Mouse (Mus musculus) hindbrain, embryonic 15.5 days (tissue): ENCODE results near the gene Arhgap20. TPM values are rescaled to one million over a fixed set of nuclear protein-coding genes. Genes with fewer than 3 reads are reported as not detected.

Source experiments
- ATAC-seq: fragments of 200-750 bp; cut with Nextera tagmentation; 2 replicates; pipeline ENCODE4 v1.8.0; 2017; ENCODE audit warnings: low read depth, moderate number of reproducible peaks, moderate TSS enrichment; ENCODE audit not compliant: low FRiP score
- H3K27ac ChIP-seq: fragments of 300-500 bp; sonication (generic); replicated peaks from 2 replicates; pipeline ENCODE4 v1.5.1; 2015; ENCODE audit warnings: mild to moderate bottlenecking, inconsistent platforms
- H3K27me3 ChIP-seq: fragments of 300-500 bp; sonication (generic); 2 replicates; pipeline ENCODE4 v1.6.1; 2015; ENCODE audit warnings: control low read depth, inconsistent platforms
- H3K36me3 ChIP-seq: fragments of 300-500 bp; sonication (generic); 2 replicates; pipeline ENCODE4 v1.6.1; 2015; ENCODE audit warnings: control low read depth, inconsistent platforms
- H3K4me1 ChIP-seq: fragments of 300-500 bp; sonication (generic); replicated peaks from 2 replicates; pipeline ENCODE4 v1.6.1; 2015; ENCODE audit warnings: control low read depth, inconsistent platforms
- H3K4me2 ChIP-seq: fragments of 300-500 bp; sonication (generic); 2 replicates; pipeline ENCODE4 v1.6.1; 2015; ENCODE audit warnings: moderate library complexity, mild to moderate bottlenecking, inconsistent platforms
- H3K4me3 ChIP-seq: fragments of 300-500 bp; sonication (generic); 2 replicates; pipeline ENCODE4 v1.5.1; 2015; ENCODE audit warnings: mild to moderate bottlenecking, inconsistent platforms
- H3K9ac ChIP-seq: fragments of 300-500 bp; sonication (generic); 2 replicates; pipeline ENCODE4 v1.6.1; 2015; ENCODE audit warnings: inconsistent platforms
- H3K9me3 ChIP-seq: fragments of 300-500 bp; sonication (generic); 2 replicates; pipeline ENCODE4 v1.6.1; 2016; ENCODE audit warnings: control low read depth, inconsistent platforms
- WGBS: fragments of 180-500 bp; shearing (Covaris S2); methylation state at CpG from one replicate; pipeline ENCODE4 v1.1.7; 2015; 5-methylcytosine and 5-hydroxymethylcytosine counted together
- polyA plus RNA-seq: library from polyadenylated mRNA; unstranded; fragments of >200 nt; fragmentation: Nextera tagmentation; extraction: Ambion mirVana; gene quantifications from 2 replicates; pipeline ENCODE4 v1.2.1, GENCODE M21; 2015

Gene Arhgap20
- polyA plus RNA-seq, 1 experiment from 2014 or later: 21.9 TPM

DNA sequence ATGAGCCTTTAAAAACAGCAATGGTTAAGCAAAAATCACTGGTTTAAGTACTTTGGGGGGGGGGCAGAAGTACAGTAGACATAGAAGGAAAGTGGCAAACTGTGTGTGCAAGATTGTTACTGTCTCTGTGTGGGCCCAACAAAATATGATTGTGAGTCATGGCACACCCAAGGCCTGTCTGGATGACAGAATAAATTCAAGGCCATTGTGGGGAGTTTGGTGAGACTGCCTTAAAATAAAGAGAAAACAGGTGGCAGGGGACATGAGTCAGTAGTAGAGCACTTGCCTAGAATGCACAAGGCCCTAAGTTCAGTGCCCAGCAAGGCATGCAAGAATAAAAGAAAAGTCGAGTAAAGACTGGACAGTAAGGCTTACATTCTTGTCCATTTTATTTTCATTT, 47.8 kb downstream of the Arhgap20 start:
- WGBS: 92% methylated on average over 1 of the region's 1 CpGs

DNA sequence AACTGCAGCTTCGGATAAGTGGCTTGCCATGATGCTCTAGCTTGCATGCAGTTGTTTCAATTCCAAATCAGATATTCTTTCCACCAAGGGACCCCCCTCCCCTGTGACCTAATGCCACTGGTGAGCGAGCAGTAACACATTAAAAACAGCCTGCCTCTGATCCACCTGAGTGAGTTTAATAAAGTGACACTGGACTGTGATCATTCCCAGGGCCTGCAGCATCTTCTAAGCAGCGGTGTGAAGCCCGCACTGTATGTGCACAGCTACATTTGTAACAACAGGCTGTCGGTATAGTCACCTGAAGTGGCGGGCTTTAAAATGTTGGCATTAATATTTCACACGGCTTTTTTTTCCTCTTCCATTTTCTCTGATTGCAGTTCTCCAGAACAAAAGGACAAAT, 59.4 kb downstream of the Arhgap20 start:
- peaks cover 19% of the 10 kb centered on the region; the same call in 1 of the 2 replicates for H3K36me3 ChIP-seq
- H3K27ac ChIP-seq: no peak overlapping the region
- no peaks in the 10 kb centered on the region for H3K27me3 ChIP-seq
- 82% methylated on average over 7 of the region's 7 CpGs for WGBS
- no peak overlapping the region for H3K4me2 ChIP-seq
- no peaks in the 10 kb centered on the region for H3K9me3 ChIP-seq
- no peaks in the 10 kb centered on the region for H3K4me1 ChIP-seq
- no peak overlapping the region for H3K4me3 ChIP-seq
- H3K9ac ChIP-seq: no peak overlapping the region
- no peak for ATAC-seq

More for the DNA sequence above, 47.8 kb downstream of the Arhgap20 start:
- Histone ChIP-seq H3K4me3 (no peak overlapping the region), H3K36me3 (no peaks in the 10 kb centered on the region), H3K4me1 (no peaks in the 10 kb centered on the region), H3K27ac (no peak overlapping the region), H3K9me3 (no peaks in the 10 kb centered on the region), H3K9ac (no peak overlapping the region), H3K4me2 (no peak overlapping the region), H3K27me3 (no peaks in the 10 kb centered on the region)
- no peak for ATAC-seq

DNA sequence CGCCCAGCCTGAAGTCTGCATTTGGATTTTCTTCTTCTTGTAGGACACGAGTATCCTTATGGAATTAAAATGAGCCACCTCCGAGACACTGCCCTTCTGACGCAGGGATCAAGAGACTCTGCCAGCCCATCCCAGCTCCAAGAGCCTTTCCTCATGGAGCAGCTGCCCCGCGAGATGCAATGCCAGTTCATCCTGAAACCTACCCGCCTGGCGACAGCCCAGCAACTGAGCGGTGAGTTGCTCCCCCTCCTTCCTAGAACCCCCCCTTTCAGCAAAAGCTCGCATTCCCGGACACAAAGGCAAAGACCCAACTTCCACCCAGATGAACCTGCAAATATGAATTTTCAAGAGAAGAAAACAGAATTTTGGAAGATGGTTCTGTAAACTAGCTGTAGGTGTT, 66.5 kb downstream of the Arhgap20 start:
- Histone ChIP-seq H3K36me3 (peaks cover 30% of the 10 kb centered on the region; the same call in 1 of the 2 replicates), H3K9ac (no peak overlapping the region), H3K27ac (no peak overlapping the region), H3K4me3 (no peak overlapping the region), H3K27me3 (no peaks in the 10 kb centered on the region), H3K4me2 (no peak overlapping the region), H3K9me3 (no peaks in the 10 kb centered on the region), H3K4me1 (no peaks in the 10 kb centered on the region)
- ATAC-seq: no peak
- 59% methylated on average over 11 of the region's 11 CpGs for WGBS

DNA sequence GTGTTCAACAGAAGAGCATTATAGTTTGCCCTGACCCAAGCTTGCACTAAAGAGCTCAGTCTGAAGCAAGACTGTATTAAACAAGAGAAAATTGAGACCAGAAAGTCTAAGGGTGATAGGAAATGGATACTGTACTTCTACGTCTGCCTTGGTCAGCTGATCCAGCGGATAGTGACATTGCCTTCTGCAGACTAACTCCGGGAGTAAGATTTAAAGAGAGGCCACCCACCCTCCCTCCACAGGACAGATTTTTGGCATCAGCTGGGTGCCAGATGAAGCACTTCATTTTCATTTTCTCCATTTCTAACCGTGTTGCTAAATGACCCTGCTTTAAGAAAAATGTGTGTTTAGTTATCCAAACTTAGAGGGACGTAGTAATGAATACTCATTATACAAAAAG, 67.2 kb downstream of the Arhgap20 start:
- Histone ChIP-seq H3K27ac (0 out of 2 replicates have a peak overlapping the region, but pooled peaks have one; percentile 1), H3K4me2 (no peak overlapping the region), H3K9me3 (no peaks in the 10 kb centered on the region), H3K9ac (no peak overlapping the region), H3K27me3 (no peaks in the 10 kb centered on the region), H3K4me1 (no peaks in the 10 kb centered on the region), H3K36me3 (peaks cover 24% of the 10 kb centered on the region; the same call in 1 of the 2 replicates), H3K4me3 (no peak overlapping the region)
- no peak for ATAC-seq
- 73% methylated on average over 5 of the region's 5 CpGs for whole genome bisulfite sequencing

DNA sequence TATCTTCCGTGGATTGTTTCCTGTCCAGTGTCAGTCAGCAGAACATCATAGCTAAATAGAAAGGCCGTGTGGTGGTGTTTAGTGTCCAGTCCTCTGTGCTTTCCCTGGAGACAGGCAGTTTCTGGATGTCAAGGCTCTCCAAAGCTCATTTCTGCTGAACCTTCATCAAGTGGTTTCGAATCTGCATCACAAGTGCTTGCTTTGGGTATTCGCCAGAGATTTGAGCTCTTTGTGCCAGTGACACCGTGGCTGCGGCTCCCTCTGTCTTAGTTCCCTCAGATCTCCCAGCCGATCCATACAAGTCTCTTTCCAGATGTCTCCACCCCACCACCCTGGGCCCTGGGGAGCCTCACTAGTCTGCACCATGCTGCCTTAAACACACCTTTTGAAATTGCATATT, 72.6 kb downstream of the Arhgap20 start:
- 53% methylated on average over 7 of the region's 7 CpGs for WGBS
- no peak overlapping the region for H3K4me3 ChIP-seq
- no peaks in the 10 kb centered on the region for H3K27me3 ChIP-seq
- no peak overlapping the region for H3K9ac ChIP-seq
- H3K36me3 ChIP-seq: peaks cover 21% of the 10 kb centered on the region
- H3K27ac ChIP-seq: no peak overlapping the region
- no peak for ATAC-seq
- H3K9me3 ChIP-seq: no peaks in the 10 kb centered on the region
- H3K4me1 ChIP-seq: no peaks in the 10 kb centered on the region
- no peak overlapping the region for H3K4me2 ChIP-seq

DNA sequence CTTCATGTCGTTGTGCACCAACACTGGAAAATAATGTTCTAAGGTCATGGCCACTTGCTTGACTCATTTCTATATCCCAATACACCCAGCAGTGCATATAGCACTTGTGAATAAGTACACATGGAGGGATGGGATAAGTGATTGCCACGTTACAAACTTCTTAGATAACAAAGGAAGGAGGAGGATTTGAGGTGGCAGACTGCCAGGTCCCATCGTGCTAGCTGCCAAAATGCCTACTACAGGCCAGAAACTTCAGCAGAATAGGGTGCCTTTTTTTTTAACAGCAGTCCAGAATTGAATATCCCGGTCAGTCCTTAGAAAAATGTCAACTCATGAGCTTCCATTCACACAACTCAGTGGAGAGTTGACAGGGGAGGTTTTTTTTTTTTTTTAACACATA, 78.1 kb downstream of the Arhgap20 start:
- WGBS: 50% methylated on average over 4 of the region's 4 CpGs
- no peak for ATAC-seq

DNA sequence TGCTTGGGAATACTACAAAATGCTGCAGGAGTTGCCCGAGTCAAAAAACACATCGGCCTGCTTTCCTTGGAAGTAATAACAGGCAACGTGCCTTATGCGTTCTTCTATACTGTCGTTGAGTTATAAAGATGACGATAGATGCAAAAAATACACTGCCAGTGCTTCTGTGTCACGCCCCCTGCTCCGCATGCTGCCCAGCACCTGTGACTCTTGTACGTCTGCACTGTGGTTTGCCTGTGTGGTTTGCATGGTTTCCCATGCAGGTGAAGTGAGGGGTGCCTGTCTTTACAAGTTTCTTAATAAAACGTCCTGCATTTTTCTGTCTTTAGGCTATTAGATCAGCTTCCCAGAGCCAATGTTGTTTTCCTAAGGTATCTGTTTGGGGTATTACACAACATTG, 80.7 kb downstream of the Arhgap20 start:
- 95% methylated on average over 10 of the region's 10 CpGs for WGBS
- Histone ChIP-seq H3K4me3 (no peak overlapping the region), H3K9ac (no peak overlapping the region), H3K27me3 (no peaks in the 10 kb centered on the region), H3K9me3 (no peaks in the 10 kb centered on the region), H3K4me1 (no peaks in the 10 kb centered on the region), H3K36me3 (peaks cover 52% of the 10 kb centered on the region), H3K4me2 (no peak overlapping the region), H3K27ac (no peak overlapping the region)
- no peak for ATAC-seq

More for the DNA sequence above, 78.1 kb downstream of the Arhgap20 start:
- H3K4me2 ChIP-seq: no peak overlapping the region
- H3K9me3 ChIP-seq: no peaks in the 10 kb centered on the region
- H3K36me3 ChIP-seq: peaks cover 41% of the 10 kb centered on the region
- H3K27ac ChIP-seq: no peak overlapping the region
- H3K27me3 ChIP-seq: no peaks in the 10 kb centered on the region
- H3K4me3 ChIP-seq: no peak overlapping the region
- H3K9ac ChIP-seq: no peak overlapping the region
- no peaks in the 10 kb centered on the region for H3K4me1 ChIP-seq

DNA sequence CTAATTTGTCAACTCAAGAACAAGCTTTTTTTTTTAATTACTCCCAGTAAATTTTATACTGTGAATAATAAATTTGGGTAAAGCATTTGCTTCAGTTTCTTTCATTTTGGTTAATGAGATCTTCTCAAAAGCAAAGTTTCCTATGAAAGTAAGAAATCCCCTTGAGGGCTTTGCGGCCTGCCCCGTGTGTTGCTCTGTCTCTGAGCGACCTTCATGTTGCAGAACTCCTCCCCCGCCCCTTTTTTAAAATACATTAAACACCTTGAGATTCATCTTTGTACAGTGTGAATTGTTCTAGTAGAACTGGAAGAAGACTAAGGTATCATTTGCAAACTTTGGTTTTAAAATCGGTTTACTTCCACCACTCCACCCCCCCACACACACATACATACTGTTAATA, 88.6 kb downstream of the Arhgap20 start:
- no peaks in the 10 kb centered on the region for H3K4me1 ChIP-seq
- H3K27ac ChIP-seq: no peak overlapping the region
- no peaks in the 10 kb centered on the region for H3K27me3 ChIP-seq
- H3K9ac ChIP-seq: no peak overlapping the region
- ATAC-seq: no peak
- no peak overlapping the region for H3K4me3 ChIP-seq
- peaks cover 44% of the 10 kb centered on the region for H3K36me3 ChIP-seq
- no peaks in the 10 kb centered on the region for H3K9me3 ChIP-seq
- no peak overlapping the region for H3K4me2 ChIP-seq
- WGBS: 97% methylated on average over 5 of the region's 5 CpGs

DNA sequence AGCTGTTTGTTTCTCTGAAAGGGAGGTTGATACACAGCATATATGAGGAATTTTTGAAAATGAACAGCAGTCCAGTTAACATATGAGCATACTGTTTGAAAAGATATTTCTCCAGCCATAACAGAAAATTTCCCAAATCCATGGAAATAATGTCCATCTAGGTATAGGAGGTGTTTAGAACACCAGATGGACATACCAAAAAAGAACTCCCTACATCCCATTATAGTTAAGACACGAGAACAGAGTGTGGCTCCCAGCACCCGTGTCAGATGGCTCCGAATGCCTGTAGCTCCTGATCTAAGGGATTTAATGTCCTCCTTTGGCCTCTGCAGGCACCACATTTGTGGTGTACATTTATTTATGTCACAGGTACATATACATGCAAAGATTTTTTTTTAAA, 99.1 kb downstream of the Arhgap20 start:
- H3K9ac ChIP-seq: no peak overlapping the region
- WGBS: 88% methylated on average over 3 of the region's 3 CpGs
- no peak overlapping the region for H3K4me3 ChIP-seq
- ATAC-seq: no peak
- H3K9me3 ChIP-seq: no peaks in the 10 kb centered on the region
- no peak overlapping the region for H3K4me2 ChIP-seq
- H3K27ac ChIP-seq: no peak overlapping the region
- H3K4me1 ChIP-seq: no peaks in the 10 kb centered on the region
- H3K36me3 ChIP-seq: no peaks in the 10 kb centered on the region
- H3K27me3 ChIP-seq: no peaks in the 10 kb centered on the region

DNA sequence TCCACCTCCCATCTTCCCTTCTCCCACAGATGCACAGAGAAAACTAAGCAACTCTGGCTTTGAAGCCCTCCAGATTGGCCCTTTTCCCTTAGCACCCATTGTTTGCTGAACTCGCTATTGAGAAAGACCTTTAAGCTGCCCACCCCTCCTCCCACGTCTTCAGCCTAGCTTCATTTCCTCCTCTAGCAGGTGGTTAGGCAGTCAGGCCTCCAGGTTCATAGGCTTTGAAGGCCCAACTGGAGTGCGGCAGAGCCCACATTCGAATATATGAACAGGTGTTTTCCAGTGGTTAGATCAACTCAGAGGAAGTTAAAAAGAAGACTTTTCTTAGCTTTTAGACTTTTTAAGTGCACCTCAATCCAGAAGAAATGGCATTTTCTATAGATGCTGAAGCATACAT, 101.5 kb downstream of the Arhgap20 start:
- 61% methylated on average over 4 of the region's 4 CpGs for WGBS

DNA sequence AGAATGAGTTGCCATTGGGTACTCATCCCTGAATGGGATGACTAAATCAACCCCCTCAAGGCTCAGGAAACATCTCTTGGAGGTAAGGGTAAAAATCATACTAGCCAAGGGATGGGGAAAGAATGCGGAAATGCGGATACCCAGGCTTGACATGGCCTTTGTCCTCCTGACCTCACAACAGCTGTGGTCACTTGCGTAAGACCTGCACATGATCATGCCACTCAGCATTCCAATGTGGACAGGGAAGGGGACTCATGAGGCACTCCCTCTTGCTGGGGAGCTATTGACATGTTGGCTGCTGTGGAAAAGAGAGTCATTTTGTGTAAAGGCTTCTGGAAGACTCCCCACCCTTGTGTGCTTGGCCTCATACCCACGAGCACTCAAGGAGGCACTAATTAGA, 103.9 kb downstream of the Arhgap20 start:
- Histone ChIP-seq H3K36me3 (no peaks in the 10 kb centered on the region), H3K4me1 (no peaks in the 10 kb centered on the region), H3K27me3 (no peaks in the 10 kb centered on the region), H3K9ac (no peak overlapping the region), H3K27ac (no peak overlapping the region), H3K9me3 (no peaks in the 10 kb centered on the region), H3K4me2 (no peak overlapping the region), H3K4me3 (no peak overlapping the region)
- 90% methylated on average over 4 of the region's 4 CpGs for whole genome bisulfite sequencing
- ATAC-seq: no peak

More for the DNA sequence above, 101.5 kb downstream of the Arhgap20 start:
- H3K27me3 ChIP-seq: no peaks in the 10 kb centered on the region
- no peaks in the 10 kb centered on the region for H3K4me1 ChIP-seq
- no peak overlapping the region for H3K4me3 ChIP-seq
- no peak for ATAC-seq
- H3K9ac ChIP-seq: no peak overlapping the region
- H3K4me2 ChIP-seq: no peak overlapping the region
- no peak overlapping the region for H3K27ac ChIP-seq
- H3K9me3 ChIP-seq: no peaks in the 10 kb centered on the region
- no peaks in the 10 kb centered on the region for H3K36me3 ChIP-seq

DNA sequence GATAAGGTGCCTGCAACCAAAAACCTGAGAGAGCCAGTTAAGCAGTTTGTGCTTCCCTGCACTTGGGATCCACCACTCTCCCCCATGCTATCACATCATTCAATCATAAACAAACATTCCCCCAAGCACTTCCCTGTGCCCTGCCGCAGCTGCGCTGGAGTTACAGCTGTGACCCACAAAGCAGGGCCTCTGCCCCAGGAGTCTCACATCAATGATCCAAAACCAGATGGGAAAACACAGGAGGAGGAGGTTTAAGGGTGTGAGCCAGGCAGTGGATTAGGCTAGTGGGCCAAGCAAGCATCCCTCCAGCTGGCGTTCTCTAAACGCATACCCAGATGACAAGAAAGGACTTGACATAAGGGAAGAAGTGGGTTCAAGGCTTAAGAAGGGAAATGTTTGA, 109.2 kb downstream of the Arhgap20 start:
- no peaks in the 10 kb centered on the region for H3K4me1 ChIP-seq
- no peak overlapping the region for H3K4me3 ChIP-seq
- no peak overlapping the region for H3K27ac ChIP-seq
- WGBS: 49% methylated on average over 4 of the region's 4 CpGs
- no peaks in the 10 kb centered on the region for H3K27me3 ChIP-seq
- ATAC-seq: no peak
- no peaks in the 10 kb centered on the region for H3K9me3 ChIP-seq
- no peaks in the 10 kb centered on the region for H3K36me3 ChIP-seq
- H3K9ac ChIP-seq: no peak overlapping the region
- H3K4me2 ChIP-seq: no peak overlapping the region

DNA sequence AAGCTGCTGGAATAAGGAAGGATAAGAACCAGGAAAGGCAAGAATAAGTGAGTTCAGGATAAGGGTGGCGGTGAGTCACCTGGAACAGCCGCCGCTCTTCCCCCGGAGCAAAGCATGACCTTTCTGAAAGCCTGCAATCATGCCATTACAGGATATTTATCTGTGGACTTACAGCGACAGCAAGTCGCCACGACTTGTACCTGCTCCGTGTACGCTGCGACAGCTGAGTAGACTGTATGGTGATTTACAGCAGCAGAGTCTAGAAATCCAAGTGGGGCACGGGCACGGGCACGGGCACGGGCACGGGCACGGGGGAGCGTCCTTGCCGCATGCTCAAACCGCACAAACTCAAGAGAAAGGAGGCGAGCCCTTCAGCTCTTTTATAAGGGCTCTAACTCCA, 110.4 kb downstream of the Arhgap20 start:
- Histone ChIP-seq H3K4me2 (no peak overlapping the region), H3K9me3 (no peaks in the 10 kb centered on the region), H3K9ac (no peak overlapping the region), H3K36me3 (no peaks in the 10 kb centered on the region), H3K4me1 (no peaks in the 10 kb centered on the region), H3K27me3 (no peaks in the 10 kb centered on the region), H3K27ac (no peak overlapping the region), H3K4me3 (no peak overlapping the region)
- ATAC-seq: no peak
- WGBS: 91% methylated on average over 20 of the region's 20 CpGs
